Mouse (Mus musculus) olfactory bulb, adult 2 months (tissue): Measurements from ENCODE around the gene Mef2d. TPM values are rescaled to one million over a fixed set of nuclear protein-coding genes. Genes with fewer than 3 reads are reported as not detected.
A peak's percentile ranks its signal among the peaks of the same experiment; 100 is the strongest.

Experiments used
- H3K27ac ChIP-seq: fragments of 200-500 bp; 2 replicates; pipeline ENCODE4 v1.5.1; 2012; ENCODE audit warnings: low read depth, low read length; ENCODE audit not compliant: insufficient read depth
- H3K4me1 ChIP-seq: fragments of 200-500 bp; 2 replicates; pipeline ENCODE4 v1.6.1; 2012; ENCODE audit warnings: low read length; ENCODE audit not compliant: control insufficient read depth, insufficient read depth
- H3K4me3 ChIP-seq: fragments of 200-500 bp; 2 replicates; pipeline ENCODE4 v1.5.1; 2012; ENCODE audit warnings: mild to moderate bottlenecking, low read depth, low read length, moderate library complexity; ENCODE audit not compliant: insufficient read depth
- CTCF ChIP-seq: fragments of 200-500 bp; IDR thresholded peaks from 2 replicates; pipeline ENCODE4 v1.5.1; 2012; ENCODE audit warnings: low read depth, mild to moderate bottlenecking, low read length, moderate library complexity; ENCODE audit not compliant: insufficient read depth
- POLR2A ChIP-seq: fragments of 200-500 bp; IDR thresholded peaks from 2 replicates; pipeline ENCODE4 v1.6.1; 2012; ENCODE audit warnings: mild to moderate bottlenecking, low read depth, low read length, moderate library complexity; ENCODE audit not compliant: insufficient read depth
- WGBS: fragments of 180-500 bp; shearing (Covaris S2); methylation state at CpG from one replicate; pipeline ENCODE4 v1.1.7; 2018; 5-methylcytosine and 5-hydroxymethylcytosine counted together
- polyA plus RNA-seq: library from polyadenylated mRNA; stranded (reverse); fragments of >200 nt; gene quantifications from 2 replicates; pipeline ENCODE4 v1.2.4, GENCODE M21; 2012; ENCODE audit warnings: low replicate concordance; ENCODE audit not compliant: missing spikeins, insufficient read depth, insufficient read length

Gene Mef2d
- polyA plus RNA-seq, 1 experiment: not detected

DNA sequence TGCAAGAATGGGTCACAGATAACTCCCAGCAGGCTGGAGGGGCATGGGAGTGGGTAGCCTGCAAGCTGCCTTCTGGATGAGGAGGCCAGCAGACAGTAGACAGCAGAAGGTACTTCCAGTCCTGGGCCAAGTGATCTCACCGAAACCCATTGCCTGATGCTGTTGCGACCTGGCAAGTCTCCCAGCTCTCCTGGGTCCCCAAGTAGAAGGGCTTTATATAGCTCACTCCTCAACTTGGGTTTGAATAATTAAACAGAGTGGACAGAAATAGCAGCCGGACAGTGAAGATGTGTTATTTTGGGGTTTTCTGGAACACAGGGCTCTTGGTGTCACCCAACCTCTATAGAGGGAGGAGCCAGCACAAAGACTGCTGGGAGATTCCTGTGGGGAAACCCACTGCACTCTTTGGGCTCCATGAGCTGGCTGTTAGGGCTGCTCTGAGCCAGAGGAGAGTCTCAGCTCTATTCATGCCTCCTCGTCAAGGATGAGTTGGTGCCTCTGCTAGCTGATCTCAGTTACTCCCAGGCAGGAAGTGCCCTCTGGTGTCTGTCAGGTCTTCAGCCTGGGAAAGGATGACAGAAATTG is 8.9 kb upstream of the Mef2d start:
- 35% methylated on average over 4 of the region's 4 CpGs for WGBS
- H3K4me1 ChIP-seq: peaks cover 11% of the 10 kb centered on the region
- TF ChIP-seq CTCF: no peak
- TF ChIP-seq POLR2A: no peak
- peak overlapping the region; percentile 60 for H3K27ac ChIP-seq
- no peak overlapping the region for H3K4me3 ChIP-seq

DNA sequence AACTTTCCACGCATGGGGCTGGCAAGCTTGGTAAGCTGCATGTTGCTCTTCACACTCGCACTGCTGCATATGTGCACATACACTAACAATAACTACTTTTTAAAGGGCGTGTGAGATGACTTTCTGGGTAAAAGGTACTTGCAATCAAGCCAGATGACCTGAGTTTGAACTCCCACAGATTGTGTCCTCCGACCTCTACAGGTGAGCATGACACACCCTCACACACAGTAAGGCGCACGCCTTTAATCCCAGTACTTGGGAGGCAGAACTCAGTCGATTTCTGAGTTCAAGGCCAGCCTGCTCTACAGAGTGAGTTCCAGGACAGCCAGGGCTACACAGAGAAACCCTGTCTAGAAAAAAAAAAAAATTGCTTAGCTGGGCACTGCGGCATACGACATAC is 5.8 kb upstream of the Mef2d start:
- TF ChIP-seq CTCF (no peak), POLR2A (no peak)
- Histone ChIP-seq H3K27ac (no peak overlapping the region), H3K4me1 (peaks cover 35% of the 10 kb centered on the region), H3K4me3 (no peak overlapping the region)
- 92% methylated on average over 9 of the region's 9 CpGs for WGBS

GRCm38 (mm10) chr3:88136945-88137494 is 5.2 kb upstream of the Mef2d start:
- H3K27ac ChIP-seq: peak overlapping the region; percentile 18
- 82% methylated on average over 4 of the region's 4 CpGs for WGBS
- H3K4me1 ChIP-seq: peaks cover 40% of the 10 kb centered on the region
- no peak for TF ChIP-seq CTCF
- TF ChIP-seq POLR2A: no peak
- no peak overlapping the region for H3K4me3 ChIP-seq

DNA sequence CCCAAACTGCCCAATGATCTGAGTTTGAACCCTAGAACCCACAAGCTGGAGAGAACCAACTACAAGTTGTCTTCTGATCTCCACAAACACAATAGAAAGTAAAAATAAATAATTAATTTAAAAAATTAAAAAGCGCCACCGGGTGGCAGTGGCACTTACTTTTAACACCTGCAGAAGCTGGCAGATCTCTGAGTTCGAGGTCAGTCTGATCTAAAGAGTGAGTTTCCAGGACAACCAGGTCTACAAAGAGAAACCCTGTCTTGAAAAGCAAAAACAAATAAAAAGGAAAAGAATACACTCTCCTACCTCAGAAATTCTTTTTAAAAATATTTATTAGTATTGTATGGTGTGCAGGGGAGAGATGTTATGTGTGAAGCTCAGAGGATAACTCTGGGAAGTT is 4.4 kb upstream of the Mef2d start:
- H3K4me3 ChIP-seq: peak overlapping the region; percentile 70
- TF ChIP-seq POLR2A (no peak), CTCF (no peak)
- peaks cover 40% of the 10 kb centered on the region for H3K4me1 ChIP-seq
- 2% methylated on average over 3 of the region's 3 CpGs for WGBS
- H3K27ac ChIP-seq: peak overlapping the region; percentile 99

DNA sequence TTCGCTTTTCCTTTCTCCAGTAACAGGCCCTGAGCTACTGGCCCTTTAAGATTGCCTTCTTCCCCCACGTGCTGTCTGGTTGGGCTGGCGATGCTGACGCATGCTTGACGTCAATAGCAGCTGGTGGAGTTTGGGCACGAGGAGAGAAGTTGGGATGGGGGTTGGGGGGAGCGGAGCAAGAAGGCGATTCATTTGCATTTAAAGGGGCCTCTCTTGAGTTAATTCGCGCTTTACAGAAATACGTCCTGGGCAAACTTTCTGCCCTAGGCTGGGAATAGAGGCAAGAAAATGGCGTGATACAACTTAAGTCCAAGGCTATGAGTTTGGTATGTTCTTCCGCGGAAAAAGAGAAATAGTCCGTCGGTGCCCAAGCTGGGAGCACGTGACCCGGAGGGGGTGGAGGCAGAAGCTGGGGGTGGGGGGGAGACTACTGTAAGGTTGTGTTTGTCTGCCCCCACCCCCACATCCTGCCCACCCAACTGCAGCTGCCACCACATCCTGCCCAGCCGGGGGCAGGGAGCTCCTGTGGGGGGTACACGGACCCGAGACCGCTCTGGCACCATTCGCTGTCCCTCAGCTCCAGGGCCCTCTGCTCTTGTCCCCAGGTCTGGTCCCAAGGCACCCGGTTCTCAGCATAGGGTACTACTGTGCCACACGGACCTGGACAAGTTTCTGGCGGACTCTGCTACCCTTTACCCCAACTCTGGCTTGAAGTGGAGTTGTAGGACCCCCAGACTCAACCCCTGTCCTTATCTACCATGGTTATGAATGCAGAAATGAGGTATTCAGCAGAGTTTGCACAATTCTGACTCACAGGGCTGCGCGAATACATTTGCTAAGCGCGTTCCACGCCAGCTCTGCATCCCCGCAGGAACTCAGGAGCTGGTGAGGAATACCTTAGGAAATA is 3.6 kb upstream of the Mef2d start:
- Histone ChIP-seq H3K27ac (peak overlapping the region; percentile 99), H3K4me3 (peak overlapping the region; percentile 70), H3K4me1 (peaks cover 34% of the 10 kb centered on the region)
- no peak; the same call in 1 of the 2 replicates for TF ChIP-seq POLR2A
- TF ChIP-seq CTCF: no peak
- WGBS: under 1% methylated on average over 32 of the region's 32 CpGs

GRCm38 (mm10) chr3:88139243-88140177 is 2.7 kb upstream of the Mef2d start:
- WGBS: 15% methylated on average over 25 of the region's 25 CpGs
- Histone ChIP-seq H3K4me3 (peak overlapping the region; percentile 70), H3K4me1 (peaks cover 33% of the 10 kb centered on the region), H3K27ac (peak overlapping the region; percentile 99)
- TF ChIP-seq CTCF: no peak
- TF ChIP-seq POLR2A: no peak

DNA sequence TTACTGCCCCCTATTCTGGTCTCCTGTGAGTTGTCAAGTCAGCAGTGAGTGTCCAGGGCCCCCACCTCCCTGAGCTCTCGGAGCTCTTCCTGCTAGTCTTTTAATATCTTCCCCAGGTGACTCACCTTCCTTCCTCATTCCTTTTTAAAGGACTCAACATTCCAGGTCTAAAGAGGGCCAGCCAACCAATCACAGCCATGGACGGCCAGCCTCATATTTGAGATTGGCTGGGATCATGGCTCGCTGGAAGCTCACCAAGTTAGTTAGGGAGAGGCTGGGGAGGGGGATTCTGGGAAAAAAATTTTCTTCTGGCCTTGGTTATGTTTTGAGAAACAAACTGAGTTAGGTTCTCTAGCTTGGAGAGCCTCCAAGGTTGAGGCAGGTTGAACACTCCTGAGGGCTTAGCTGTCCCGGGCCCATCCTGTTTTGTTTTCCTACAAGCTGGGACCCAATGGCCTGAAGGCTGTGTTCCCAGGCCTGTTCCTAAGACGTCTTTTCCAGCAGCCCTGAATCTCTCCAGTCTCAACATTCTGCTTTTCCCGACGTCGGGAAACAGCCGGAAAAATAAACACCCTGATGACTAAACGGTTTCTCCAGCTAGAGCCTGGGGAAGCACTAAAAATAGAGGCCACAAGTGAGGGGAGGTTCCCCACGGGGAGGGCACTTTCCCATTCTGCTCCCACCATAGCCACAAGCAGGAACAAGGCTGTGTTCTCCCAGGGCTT is 1.8 kb upstream of the Mef2d start:
- TF ChIP-seq POLR2A (no peak), CTCF (no peak)
- H3K27ac ChIP-seq: peak overlapping the region; percentile 99
- H3K4me3 ChIP-seq: no peak overlapping the region; the same call in 1 of the 2 replicates
- H3K4me1 ChIP-seq: peaks cover 39% of the 10 kb centered on the region
- 16% methylated on average over 11 of the region's 11 CpGs for WGBS
